Mouse (Mus musculus) spleen, adult 2 months (tissue): ENCODE measurements at regions not wholly inside any gene's neighbourhood (a gene's known extent, or its start where the extent isn't known, plus 50 kb on each side); places are given as distances from the start of the nearest gene placed in this dataset.

Source experiments
- CTCF ChIP-seq: fragments of 200-500 bp; IDR thresholded peaks from 2 replicates; pipeline ENCODE4 v1.5.1; 2011; ENCODE audit warnings: mild to moderate bottlenecking, inconsistent platforms; ENCODE audit not compliant: insufficient read depth, insufficient read length, insufficient replicate concordance; ENCODE audit errors: extremely low read depth
- POLR2A ChIP-seq: fragments of 200-500 bp; IDR thresholded peaks from 2 replicates; pipeline ENCODE4 v1.6.1; 2011; ENCODE audit warnings: low read depth, low read length, inconsistent platforms

DNA sequence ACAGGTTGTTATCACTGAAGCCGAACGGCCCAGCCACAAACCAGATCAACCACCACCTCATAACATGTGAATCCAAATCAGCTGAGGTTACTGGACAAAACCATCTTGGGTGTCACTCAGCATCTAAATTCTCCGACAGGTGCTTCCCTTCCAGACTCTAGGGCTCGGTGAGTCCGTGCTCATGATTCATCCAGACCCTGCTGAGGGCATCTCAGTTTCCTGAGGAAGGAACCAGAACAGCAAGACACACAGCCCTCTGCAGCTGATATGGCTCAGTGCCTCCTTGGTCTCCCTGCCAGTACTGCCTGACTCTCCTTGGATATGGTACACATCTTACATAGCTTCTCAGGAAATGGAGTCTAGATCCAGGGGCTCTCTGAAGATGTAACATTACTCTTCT, 51.6 kb upstream of the Adgrl4 start:
- no peak for TF ChIP-seq CTCF
- no peak for TF ChIP-seq POLR2A
